Mouse (Mus musculus) cortical plate, adult 2 months (tissue): ENCODE results near the gene Lcn8.

Experiments used
- CTCF ChIP-seq: fragments of 200-500 bp; IDR thresholded peaks from 2 replicates; pipeline ENCODE4 v1.5.1; 2011; ENCODE audit warnings: mild to moderate bottlenecking, control low read depth, low read length; ENCODE audit not compliant: insufficient read depth; ENCODE audit errors: extremely low read depth
- POLR2A ChIP-seq: fragments of 200-500 bp; IDR thresholded peaks from 2 replicates; pipeline ENCODE4 v1.6.1; 2011; ENCODE audit warnings: mild to moderate bottlenecking, low read length, control low read depth; ENCODE audit not compliant: insufficient read depth; ENCODE audit errors: extremely low read depth

GRCm38 (mm10) chr2:25676486-25676885 lies 23.6 kb downstream of the Lcn8 start, which contains the start of gene Lcn6:
- TF ChIP-seq POLR2A (no peak), CTCF (no peak)
